Mouse (Mus musculus) embryonic facial prominence, embryonic 13.5 days (tissue): Measurements from ENCODE around the gene Pax7. TPM values are rescaled to one million over a fixed set of nuclear protein-coding genes. Genes with fewer than 3 reads are reported as not detected.

Source experiments
- ATAC-seq: fragments of 200-750 bp; cut with Nextera tagmentation; 2 replicates; pipeline ENCODE4 v1.8.0; 2017; ENCODE audit warnings: low read depth; ENCODE audit not compliant: insufficient number of reproducible peaks, insufficient read depth, low FRiP score, low TSS enrichment
- H3K27ac ChIP-seq: fragments of 300-500 bp; sonication (generic); 2 replicates; pipeline ENCODE4 v1.5.1; 2015; ENCODE audit warnings: moderate library complexity, mild to moderate bottlenecking, inconsistent platforms
- H3K27me3 ChIP-seq: fragments of 300-500 bp; sonication (generic); 2 replicates; pipeline ENCODE4 v1.6.1; 2015; ENCODE audit warnings: mild to moderate bottlenecking, inconsistent platforms
- H3K36me3 ChIP-seq: fragments of 300-500 bp; sonication (generic); 2 replicates; pipeline ENCODE4 v1.6.1; 2015; ENCODE audit warnings: mild to moderate bottlenecking, inconsistent platforms
- H3K4me1 ChIP-seq: fragments of 300-500 bp; sonication (generic); 2 replicates; pipeline ENCODE4 v1.6.1; 2015; ENCODE audit warnings: inconsistent platforms
- H3K4me2 ChIP-seq: fragments of 300-500 bp; sonication (generic); 2 replicates; pipeline ENCODE4 v1.6.1; 2015; ENCODE audit warnings: moderate library complexity, mild to moderate bottlenecking, inconsistent platforms
- H3K4me3 ChIP-seq: fragments of 300-500 bp; sonication (generic); 2 replicates; pipeline ENCODE4 v1.5.1; 2015; ENCODE audit warnings: mild to moderate bottlenecking, inconsistent platforms
- H3K9ac ChIP-seq: fragments of 300-500 bp; sonication (generic); 2 replicates; pipeline ENCODE4 v1.6.1; 2015; ENCODE audit warnings: mild to moderate bottlenecking, inconsistent platforms
- H3K9me3 ChIP-seq: fragments of 300-500 bp; sonication (generic); 2 replicates; pipeline ENCODE4 v1.6.1; 2016; ENCODE audit warnings: inconsistent platforms
- WGBS: fragments of 180-500 bp; shearing (Covaris S2); methylation state at CpG from one replicate; pipeline ENCODE4 v1.1.7; 2015; ENCODE audit warnings: mixed read lengths; 5-methylcytosine and 5-hydroxymethylcytosine counted together
- polyA plus RNA-seq: library from polyadenylated mRNA; unstranded; fragments of >200 nt; fragmentation: Nextera tagmentation; extraction: Ambion mirVana; gene quantifications from 2 replicates; pipeline ENCODE4 v1.2.1, GENCODE M21; 2015

The Pax7 gene
- polyA plus RNA-seq, 1 experiment from 2014 or later, result 2.5 TPM

GRCm38 (mm10) chr4:139830581-139831387 is 2.5 kb downstream of the Pax7 start:
- Histone ChIP-seq H3K4me1 (peaks cover 23% of the 10 kb centered on the region), H3K9me3 (no peaks in the 10 kb centered on the region), H3K27ac (0 out of 2 replicates have a peak overlapping the region, but pooled peaks have one; percentile 88), H3K27me3 (peaks cover 100% of the 10 kb centered on the region), H3K4me3 (peak overlapping the region; percentile 50), H3K4me2 (peak overlapping the region; percentile 55), H3K9ac (peak overlapping the region; percentile 74), H3K36me3 (no peaks in the 10 kb centered on the region)
- 2% methylated on average over 24 of the region's 24 CpGs for WGBS
- ATAC-seq, result no peak

DNA sequence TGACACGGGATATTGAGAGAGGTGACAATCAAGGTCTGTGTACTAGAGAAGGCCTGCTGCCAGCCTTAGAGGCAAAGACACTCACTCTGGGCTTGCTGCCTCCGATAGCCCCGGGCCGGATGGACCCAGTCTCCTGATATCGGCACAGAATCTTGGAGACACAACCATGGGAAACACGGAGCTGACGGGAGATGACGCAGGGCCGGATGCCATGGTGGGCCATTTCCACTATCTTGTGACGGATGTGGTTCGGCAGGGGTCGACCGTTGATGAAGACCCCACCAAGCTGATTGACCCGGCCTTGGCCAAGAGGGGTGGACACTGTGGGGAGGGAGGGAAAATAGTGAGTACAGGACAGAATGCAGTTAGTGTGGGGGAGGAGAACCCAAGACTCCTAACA is 3.3 kb downstream of the Pax7 start:
- Histone ChIP-seq H3K4me2 (peak overlapping the region; percentile 55), H3K4me3 (peak overlapping the region; percentile 50), H3K36me3 (no peaks in the 10 kb centered on the region), H3K4me1 (peaks cover 30% of the 10 kb centered on the region), H3K27me3 (peaks cover 100% of the 10 kb centered on the region), H3K9me3 (no peaks in the 10 kb centered on the region), H3K27ac (no peak overlapping the region), H3K9ac (peak overlapping the region; percentile 74; the same call in 1 of the 2 replicates)
- no peak for ATAC-seq
- WGBS, result 6% methylated on average over 14 of the region's 14 CpGs

DNA sequence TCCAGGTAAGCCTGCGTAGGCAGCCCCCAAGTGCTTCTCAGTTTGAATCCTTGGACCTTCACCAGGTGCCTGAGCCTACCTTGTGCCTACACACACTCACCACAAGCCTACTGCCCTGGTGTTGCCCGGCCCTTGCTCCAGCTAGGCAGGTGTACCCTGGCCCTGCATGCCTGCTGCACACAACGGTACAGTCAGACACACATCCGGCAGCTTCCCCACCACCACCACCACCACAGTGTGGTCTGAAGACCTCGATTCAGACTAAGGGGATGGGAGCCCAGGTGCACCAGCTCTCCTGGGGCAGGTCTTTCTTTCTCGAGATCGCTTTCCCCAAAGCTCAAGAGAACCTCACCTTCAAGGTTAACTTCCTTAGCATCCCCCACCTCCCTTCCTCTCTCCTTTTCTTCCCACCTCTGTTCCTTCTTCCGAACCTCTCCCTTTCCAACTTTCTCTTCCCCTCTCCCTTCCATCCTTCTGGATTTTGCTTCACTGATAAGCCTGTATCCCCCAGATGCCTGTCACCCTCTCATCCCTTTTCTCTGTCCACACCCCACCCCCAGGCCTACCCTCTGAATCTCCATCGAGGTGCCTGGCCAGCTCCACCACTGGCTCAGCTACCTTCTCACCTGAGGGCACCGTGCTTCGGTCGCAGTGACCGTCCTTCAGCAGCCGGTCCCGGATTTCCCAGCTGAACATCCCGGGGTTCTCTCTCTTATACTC is 4.3 kb downstream of the Pax7 start:
- Histone ChIP-seq H3K27ac (no peak overlapping the region), H3K4me1 (peaks cover 40% of the 10 kb centered on the region), H3K4me2 (peak overlapping the region; percentile 55), H3K9me3 (no peaks in the 10 kb centered on the region), H3K36me3 (no peaks in the 10 kb centered on the region), H3K9ac (peak overlapping the region; percentile 74), H3K4me3 (peak overlapping the region; percentile 50), H3K27me3 (peaks cover 100% of the 10 kb centered on the region)
- no peak for ATAC-seq
- 15% methylated on average over 16 of the region's 16 CpGs for WGBS

- Histone ChIP-seq H3K4me2 (peak overlapping the region; percentile 55), H3K36me3 (no peaks in the 10 kb centered on the region), H3K4me3 (peak overlapping the region; percentile 50), H3K27me3 (peaks cover 100% of the 10 kb centered on the region), H3K4me1 (peaks cover 45% of the 10 kb centered on the region), H3K9me3 (no peaks in the 10 kb centered on the region), H3K9ac (peak overlapping the region; percentile 51; the same call in 1 of the 2 replicates), H3K27ac (no peak overlapping the region)
- no peak for ATAC-seq
- 5% methylated on average over 35 of the region's 37 CpGs for WGBS
Measured at GRCm38 (mm10) chr4:139828283-139828678, 5.0 kb downstream of the Pax7 start.

GRCm38 (mm10) chr4:139827501-139828282 is 5.6 kb downstream of the Pax7 start:
- Histone ChIP-seq H3K36me3 (no peaks in the 10 kb centered on the region), H3K27me3 (peaks cover 100% of the 10 kb centered on the region), H3K4me1 (peaks cover 39% of the 10 kb centered on the region), H3K9ac (peak overlapping the region; percentile 51), H3K9me3 (no peaks in the 10 kb centered on the region), H3K4me3 (peak overlapping the region; percentile 50), H3K27ac (peak overlapping the region; percentile 36; the same call in 1 of the 2 replicates), H3K4me2 (peak overlapping the region; percentile 55)
- 9% methylated on average over 30 of the region's 30 CpGs for WGBS
- no peak for ATAC-seq

- H3K4me2 ChIP-seq, result peak overlapping the region; percentile 62
- ATAC-seq, result no peak
- no peak overlapping the region for H3K9ac ChIP-seq
- peaks cover 100% of the 10 kb centered on the region for H3K27me3 ChIP-seq
- H3K9me3 ChIP-seq, result no peaks in the 10 kb centered on the region
- 0 out of 2 replicates have a peak overlapping the region, but pooled peaks have one; percentile 4 for H3K4me3 ChIP-seq
- peaks cover 49% of the 10 kb centered on the region for H3K4me1 ChIP-seq
- H3K27ac ChIP-seq, result no peak overlapping the region
- WGBS, result 7% methylated on average over 3 of the region's 3 CpGs
- no peaks in the 10 kb centered on the region for H3K36me3 ChIP-seq
Measured at GRCm38 (mm10) chr4:139826231-139826630, 7.1 kb downstream of the Pax7 start.

GRCm38 (mm10) chr4:139825326-139826112 is 7.8 kb downstream of the Pax7 start:
- WGBS, result 3% methylated on average over 14 of the region's 14 CpGs
- Histone ChIP-seq H3K4me2 (peak overlapping the region; percentile 62), H3K36me3 (no peaks in the 10 kb centered on the region), H3K4me3 (0 out of 2 replicates have a peak overlapping the region, but pooled peaks have one; percentile 4), H3K27ac (0 out of 2 replicates have a peak overlapping the region, but pooled peaks have one; percentile 19), H3K9ac (no peak overlapping the region), H3K4me1 (peaks cover 55% of the 10 kb centered on the region), H3K9me3 (no peaks in the 10 kb centered on the region), H3K27me3 (peaks cover 100% of the 10 kb centered on the region)
- no peak for ATAC-seq

DNA sequence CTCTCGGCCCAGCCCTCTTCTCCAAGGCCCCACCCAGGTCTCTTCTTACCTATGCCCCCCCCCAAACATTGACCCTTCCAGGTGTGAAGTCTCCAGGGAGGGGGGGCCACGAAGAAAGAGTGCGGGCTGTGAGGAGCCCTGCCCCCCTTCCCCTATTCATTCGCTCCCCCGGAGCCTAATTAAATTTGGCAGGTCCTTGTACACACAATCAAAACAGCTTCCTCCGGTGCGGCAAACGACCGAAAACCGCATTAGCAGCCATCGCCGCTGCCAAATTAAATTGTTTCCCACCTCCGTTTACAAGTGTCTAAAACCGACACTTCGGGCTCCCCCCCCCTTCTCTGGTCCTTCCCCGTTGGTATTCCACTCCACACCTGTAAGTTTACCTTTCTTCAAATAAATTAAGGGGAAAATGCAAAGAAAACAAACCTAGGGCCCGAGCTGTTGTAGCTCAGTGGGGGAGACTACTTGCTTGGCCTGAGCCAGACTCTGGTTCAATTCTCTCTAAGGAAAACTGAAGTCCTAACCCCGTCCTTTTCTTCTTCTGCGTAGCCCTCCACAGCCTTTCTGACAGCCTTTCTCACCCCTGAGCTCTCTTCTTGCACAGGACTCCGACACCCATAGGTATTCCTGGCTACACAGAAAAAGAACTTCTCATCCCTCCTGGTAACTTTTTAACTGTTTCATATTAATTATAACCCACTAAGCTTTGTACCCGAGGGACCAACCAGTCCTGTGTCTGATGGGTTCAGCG is 8.6 kb downstream of the Pax7 start:
- Histone ChIP-seq H3K4me1 (peaks cover 55% of the 10 kb centered on the region), H3K27me3 (peaks cover 99% of the 10 kb centered on the region), H3K9me3 (no peaks in the 10 kb centered on the region), H3K4me2 (peak overlapping the region; percentile 62), H3K9ac (peak overlapping the region; percentile 58; the same call in 1 of the 2 replicates), H3K36me3 (no peaks in the 10 kb centered on the region), H3K27ac (peak overlapping the region; percentile 77), H3K4me3 (peak overlapping the region; percentile 30)
- 1% methylated on average over 22 of the region's 22 CpGs for WGBS
- no peak for ATAC-seq

DNA sequence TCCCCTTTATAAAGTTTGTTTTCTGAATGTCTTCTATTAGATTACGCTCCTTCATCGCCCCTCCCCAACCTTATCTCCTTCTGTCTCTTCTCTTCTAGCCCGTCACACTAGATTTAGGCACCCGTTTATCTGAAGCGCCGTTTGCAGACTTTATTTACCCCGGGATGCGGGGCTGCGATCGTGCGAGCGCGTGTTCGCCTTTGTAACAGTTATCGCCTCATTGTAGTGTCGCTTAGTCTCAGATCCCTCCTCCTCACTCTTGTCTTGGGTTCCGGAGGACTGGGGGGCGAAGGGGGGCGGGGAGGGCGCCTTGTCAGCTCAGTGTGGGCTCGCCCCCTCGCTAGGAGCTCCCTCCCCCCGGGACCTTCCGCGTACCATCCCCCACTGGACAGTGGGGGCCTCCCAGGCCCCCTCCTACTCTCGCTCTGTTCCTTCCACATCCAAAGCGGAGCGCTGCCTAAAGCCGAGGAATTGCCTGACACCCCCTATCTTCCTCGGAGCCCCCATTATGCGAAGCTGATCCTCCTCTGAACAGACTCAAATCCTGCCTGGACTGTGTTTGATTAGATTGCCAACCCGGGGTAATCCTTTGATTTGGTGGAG is 9.4 kb downstream of the Pax7 start:
- peak overlapping the region; percentile 62 for H3K4me2 ChIP-seq
- H3K9me3 ChIP-seq, result no peaks in the 10 kb centered on the region
- H3K27me3 ChIP-seq, result peaks cover 99% of the 10 kb centered on the region
- peak overlapping the region; percentile 58 for H3K9ac ChIP-seq
- peak overlapping the region; percentile 77 for H3K27ac ChIP-seq
- no peak for ATAC-seq
- no peaks in the 10 kb centered on the region for H3K36me3 ChIP-seq
- peaks cover 55% of the 10 kb centered on the region for H3K4me1 ChIP-seq
- H3K4me3 ChIP-seq, result peak overlapping the region; percentile 30
- 1% methylated on average over 32 of the region's 32 CpGs for WGBS
